Mouse (Mus musculus) adrenal gland, adult 18-20 months (tissue): ENCODE measurements around the gene Itga5. TPM values are rescaled to one million over a fixed set of nuclear protein-coding genes. Genes with fewer than 3 reads are reported as not detected.

Source experiments
- DNase-seq, 2 experiments: peaks; one replicate each; pipeline ENCODE4 v3.0.0; 2021 to 2022; ENCODE audit warnings: low spot score in 2 of 2
- total RNA-seq, 2 experiments: library from RNA; stranded (reverse); gene quantifications; 1 replicate in 1 of 2; 2 replicates in 1 of 2; pipeline ENCODE4 v1.2.3; 2021

Itga5 gene
- total RNA-seq, 2 experiments from 2014 or later: 27.1 to 31.7 TPM

DNA sequence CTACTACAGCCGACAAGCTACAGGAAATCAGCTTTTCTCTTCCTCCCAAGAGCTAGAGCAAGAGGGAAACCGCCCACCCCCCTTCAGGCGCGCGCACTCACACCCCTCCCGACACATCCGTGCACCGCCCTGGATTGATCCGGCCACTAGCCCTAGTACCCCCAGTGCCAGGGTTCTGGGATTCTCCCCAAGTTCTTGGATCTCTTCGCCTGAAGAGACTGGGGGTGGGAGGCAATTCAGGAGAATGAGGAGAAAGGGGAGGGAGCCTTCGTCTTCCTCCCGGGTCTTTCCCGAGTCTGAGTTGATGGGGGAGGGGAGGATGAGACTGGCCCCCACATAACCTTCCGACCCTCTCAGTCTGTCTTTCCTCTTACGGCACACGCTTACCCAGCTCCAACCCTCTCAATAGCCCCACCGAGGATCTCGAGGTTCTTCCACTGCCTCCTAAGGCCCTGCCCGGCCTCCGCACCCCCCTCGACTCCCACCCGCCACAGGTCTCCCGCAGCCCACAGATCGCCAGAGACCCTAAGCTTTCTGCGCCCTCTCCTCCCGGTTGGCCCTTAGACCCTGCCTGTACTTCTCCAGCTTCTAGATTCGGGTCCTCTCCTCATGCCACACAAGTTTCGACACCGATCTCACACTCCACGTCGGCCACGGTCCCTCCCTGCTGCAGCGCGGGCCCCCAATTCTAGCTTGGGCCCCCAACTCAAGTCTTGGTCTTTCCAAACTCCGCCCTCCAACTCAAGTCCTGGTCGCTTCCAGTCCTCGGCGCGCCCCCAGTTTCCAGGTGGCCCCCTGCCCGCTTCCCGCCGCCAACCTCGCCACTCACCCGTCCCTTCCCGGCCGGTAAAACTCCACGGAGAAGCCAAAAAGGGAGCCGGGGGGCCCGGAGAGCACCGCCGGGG lies 840 bp downstream of the Itga5 start:
- DNase-seq: peak in 1 of 2 experiments; percentile 55

DNA sequence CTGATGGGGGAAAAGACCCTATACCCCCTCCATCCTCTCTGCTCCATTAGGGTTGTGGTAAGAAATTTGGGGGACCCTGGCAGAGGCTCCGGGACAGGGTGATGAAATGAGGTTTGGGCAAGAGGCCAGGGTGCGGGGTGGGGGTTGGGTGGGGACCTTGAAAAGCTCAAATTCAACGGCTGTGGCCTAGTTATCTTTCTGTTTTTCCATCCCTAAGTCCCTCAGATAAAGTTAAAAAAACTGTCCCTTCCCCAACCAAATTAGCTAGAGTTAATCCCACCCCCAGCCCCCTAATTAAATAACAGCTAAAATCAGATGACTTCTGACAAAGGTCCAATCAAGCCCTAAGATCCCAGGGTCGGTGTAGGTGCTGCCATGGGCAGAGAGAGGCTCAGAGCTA lies 1.8 kb downstream of the Itga5 start:
- no peak for DNase-seq

DNA sequence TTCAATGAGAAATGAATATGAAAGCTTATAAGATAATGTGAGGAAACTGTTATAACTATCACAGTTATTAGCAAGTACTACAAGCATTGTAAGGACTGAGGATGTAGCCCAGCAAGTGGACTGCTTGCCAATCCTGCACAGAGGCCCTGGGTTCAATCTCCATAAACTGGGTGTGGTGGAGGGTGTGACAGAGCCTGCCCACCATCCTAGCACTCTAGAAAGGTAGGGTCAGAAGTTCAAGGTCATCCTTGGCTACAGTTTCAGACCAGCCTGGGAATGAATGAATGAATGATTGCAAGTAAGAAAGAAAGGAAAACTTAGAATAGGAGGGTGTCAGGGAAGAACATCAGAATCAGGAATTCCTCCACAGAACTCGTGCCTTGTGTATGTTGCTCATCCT lies 2.8 kb downstream of the Itga5 start:
- no peak for DNase-seq

DNA sequence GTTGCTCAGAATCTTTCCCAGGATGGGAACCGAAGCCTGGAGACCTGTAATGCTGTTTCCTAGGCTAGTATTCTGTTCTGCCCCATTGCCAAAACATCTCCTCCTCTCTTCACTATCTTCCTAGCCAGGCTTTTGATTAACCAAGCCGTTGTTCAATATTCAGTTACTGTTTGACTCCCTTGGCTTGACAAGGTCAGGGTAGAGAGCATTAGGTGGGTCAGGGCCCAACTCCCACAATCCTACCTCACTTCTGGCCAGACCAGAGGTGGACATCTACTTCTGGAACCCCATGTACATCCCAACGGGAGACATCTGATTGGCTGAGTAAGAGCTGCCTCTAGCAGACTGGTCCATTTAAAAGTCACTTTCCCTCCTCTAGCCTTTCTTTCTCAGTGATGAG lies 3.6 kb downstream of the Itga5 start:
- no peak for DNase-seq

DNA sequence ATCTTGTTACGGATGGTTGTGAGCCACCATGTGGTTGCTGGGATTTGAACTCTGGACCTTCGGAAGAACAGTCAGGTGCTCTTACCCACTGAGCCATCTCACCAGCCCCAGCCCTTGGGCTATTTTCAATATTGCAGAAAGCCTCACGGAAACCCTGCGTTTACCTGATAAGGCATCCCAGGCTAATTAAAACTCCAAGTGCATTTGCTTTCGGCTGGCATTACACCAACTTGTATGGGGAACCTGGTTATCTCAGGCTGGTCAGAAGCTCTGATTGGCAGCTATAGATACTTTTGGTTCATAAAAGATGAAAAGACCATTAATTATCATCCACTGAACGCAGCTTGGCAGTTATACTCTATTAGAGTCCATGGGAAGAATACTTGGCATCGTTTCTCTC lies 4.2 kb downstream of the Itga5 start:
- no peak for DNase-seq

DNA sequence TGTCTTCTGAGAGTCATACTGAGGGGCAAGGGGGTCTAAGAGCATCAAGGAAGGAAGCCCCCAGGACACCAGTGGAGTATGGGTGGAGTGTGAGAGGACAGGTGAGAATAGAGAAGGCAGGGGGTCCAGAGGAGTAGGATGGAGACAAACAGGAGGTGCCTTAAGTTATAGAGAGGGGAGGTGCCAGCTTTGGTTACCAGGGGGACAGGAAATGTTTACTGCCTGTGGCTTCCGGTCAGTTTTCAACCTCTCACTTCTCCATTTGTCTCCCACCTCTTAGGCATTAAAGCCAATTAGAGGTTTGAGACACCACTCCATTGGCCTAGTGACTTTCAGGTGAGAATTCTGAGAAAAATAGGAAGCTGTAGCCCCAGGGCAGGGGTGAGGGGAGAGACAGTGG lies 5.3 kb downstream of the Itga5 start:
- DNase-seq: no peak

DNA sequence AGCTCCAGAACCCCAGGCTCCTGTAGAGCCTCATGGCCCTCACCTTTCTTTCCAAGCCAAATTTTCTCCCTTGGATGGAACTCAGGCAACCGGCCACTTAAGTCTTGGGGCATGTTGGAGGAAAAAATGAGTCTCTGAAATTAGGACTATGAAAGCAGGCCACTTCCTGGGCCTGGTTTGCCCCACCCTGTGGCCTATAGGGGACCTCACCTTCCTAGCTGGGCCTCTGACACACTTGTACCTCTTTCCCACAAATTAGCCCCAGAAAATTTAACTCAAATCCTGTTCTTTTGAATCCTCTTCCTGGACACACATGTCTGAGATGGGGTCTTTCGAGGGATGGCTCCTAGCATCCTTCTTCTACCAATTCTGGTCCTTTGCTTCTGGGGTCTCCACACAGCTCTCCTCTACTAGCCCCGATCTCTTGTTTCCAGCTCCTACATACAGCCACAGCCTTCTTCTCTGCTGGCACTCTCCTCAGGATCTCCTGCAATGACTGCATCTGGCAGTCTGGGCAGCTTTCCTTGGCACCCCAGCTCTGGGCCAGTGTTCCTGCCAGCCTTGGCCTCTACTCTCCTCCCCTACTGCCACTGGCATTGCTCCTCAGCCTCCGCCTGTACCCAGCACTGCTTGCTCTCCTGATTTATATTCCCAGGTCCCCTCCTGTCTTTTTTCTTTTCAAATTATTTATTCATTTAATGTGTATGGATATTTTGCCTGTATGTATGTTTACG lies 6.5 kb downstream of the Itga5 start:
- DNase-seq: no peak

DNA sequence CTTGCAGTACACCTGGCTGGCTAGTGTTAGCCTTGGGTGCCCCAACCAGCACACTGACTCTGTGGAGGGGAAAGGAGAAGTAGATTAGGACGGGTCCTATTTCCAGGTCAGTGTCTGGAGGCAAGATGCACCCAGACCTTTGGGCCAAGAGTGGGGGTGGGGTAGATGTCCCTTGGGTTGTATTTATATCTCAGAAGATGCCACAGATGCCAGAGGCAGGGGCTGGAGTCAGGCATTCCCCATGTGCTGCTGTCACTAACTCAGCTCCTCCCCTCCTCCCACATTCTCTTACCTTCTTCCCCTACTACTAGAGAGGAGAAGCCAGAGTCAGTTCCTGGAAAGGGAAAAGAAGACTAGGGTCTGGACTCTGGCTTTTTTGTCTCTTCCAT lies 7.4 kb downstream of the Itga5 start:
- DNase-seq: no peak

DNA sequence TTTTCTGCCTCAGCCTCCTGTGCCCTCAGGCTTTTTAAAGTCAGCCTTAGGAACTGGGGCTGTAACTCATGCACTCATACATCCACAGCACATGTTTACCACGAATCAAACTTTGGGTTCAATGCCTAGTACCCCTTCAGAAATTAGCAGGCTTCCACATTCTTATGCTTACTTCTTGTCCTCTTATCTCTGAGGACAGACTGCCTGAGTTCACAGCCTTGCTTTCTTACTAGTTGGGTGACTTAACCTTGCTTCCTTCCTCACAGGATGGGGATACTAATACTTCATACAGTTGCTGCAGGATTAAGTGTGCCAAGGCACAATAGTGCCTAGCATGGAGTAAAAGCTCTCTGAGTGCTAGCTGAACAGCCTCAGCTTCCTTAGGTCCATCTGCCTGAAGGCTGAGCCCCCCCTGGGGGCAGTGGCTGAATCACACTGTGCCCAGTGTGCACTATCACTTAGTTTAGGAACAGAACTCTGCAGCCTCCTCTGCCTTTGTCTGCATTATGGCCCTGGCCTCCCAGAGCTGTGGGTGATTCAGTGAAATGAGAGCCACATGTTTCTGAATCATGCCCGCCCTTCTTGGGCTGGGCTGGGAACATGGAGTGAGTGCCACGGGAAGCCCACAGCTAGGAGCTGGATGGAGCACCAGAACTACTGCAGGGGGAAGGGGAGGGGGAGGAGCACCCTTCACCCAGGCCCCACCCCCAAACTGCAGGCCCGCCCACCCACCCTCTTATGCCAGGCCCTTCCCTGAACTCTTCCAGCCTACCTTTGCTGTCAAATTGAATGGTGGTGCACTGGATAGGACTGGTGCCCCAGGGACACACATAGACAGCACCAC lies 8.1 kb downstream of the Itga5 start:
- peak in 1 of 2 experiments; percentile 48 for DNase-seq

DNA sequence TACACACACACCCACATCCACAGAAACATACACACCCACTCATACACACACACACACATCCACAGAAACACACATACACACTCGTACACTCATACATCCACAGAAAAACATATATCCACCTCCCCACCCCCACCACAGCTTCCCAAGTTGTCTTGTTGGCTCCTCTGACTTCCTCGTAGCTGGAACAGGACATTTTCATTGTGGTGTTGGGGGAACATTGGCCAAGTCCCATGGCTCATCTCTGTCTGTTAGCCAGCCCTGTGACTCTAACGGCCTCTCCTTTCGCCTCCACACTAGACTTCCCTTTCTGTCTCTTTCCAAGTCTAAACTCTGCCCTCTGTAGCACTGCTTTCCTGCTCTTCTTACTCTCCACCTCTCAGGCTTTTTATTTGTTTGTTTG lies 8.7 kb downstream of the Itga5 start:
- no peak for DNase-seq

DNA sequence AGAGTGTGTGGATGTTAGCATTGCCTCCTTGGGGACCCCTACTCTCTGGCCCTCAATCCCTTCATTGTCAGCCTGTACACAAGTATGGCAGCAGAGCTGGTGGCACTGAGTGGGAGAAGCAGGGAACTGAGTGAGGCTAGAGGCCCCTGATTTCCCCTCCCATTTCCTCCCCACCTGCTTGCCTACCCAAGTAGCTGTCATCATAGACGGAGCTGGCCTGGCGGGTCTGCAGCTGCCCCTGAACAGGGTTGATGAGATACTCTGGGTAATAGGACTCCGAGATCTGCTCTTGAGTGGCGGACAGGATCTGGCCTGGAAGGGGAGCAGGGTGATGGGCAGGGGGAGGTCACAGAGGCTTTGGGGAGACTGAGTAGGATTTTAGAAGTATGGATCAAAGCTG lies 10.4 kb downstream of the Itga5 start:
- no peak for DNase-seq

DNA sequence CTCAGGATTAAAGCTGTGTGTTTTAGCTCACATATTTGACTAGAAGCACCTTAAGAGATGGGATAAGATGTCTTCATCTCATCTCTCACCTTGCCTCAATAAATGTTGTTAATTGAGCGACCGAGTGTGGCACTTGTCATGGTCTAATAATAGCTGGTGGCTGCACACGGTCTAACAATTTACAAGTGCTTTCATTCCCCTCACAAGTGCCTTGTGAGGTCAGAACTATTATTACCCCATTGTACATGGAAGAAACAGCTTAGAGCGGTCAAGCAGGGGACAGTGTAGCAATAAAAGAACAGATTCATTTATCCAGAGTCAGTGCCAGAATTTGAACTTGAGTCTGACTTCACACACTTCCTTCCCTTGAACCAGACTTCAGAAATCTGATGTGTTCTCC lies 11.1 kb downstream of the Itga5 start:
- DNase-seq: no peak

DNA sequence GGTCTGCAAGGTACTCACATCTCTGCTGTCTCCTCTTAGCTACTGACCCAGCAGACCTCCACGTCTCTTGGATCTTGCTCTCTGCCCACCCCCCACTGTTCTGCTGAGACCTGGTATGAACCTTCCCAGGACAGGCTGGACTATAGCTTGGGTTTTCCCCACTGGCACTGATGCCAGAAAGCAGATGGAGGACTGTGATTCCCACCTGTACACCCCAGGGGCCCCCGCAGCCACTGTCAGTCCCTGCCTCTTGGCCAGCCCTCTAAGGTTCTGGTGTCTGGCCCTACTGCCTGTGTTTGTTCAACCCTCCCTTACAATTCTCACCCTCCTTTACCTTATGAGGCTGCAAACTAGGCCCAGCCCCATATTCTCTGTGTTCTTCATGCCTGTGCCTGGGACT lies 11.9 kb downstream of the Itga5 start:
- DNase-seq: no peak

DNA sequence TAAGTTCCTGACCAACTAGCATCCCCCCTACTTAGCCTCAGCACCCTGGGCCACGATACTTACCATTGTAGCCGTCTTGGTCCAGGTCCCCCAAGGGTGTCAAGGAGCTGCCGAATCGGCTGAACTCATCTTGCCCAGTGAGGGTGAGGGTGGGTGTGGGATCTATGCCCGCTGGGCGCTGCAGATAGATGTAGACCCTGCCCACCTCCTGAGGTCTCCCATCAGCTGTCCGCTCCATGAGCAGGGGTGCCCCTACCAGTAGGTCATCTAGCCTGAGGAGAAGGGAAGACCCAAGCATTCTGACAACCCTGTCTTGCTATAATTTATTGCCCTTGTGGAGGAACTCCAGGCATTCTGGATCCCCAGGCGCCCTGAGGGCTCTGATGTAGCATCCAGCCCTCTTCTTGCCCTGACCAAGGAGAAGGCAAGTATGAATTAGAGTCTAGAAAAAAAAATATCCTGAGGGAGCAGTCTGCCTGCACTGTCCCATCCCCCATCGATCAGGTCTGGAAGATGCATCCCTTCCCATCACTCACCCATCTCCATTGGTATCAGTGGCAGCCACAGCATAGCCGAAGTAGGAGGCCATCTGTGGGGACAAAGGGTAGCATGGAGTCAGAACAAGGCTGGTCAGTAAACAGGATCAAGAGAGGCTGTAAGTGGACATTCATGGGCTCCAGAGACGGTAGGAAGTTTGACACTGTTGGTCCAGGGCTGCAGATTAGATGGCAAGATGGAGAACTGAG lies 12.9 kb downstream of the Itga5 start:
- no peak for DNase-seq

DNA sequence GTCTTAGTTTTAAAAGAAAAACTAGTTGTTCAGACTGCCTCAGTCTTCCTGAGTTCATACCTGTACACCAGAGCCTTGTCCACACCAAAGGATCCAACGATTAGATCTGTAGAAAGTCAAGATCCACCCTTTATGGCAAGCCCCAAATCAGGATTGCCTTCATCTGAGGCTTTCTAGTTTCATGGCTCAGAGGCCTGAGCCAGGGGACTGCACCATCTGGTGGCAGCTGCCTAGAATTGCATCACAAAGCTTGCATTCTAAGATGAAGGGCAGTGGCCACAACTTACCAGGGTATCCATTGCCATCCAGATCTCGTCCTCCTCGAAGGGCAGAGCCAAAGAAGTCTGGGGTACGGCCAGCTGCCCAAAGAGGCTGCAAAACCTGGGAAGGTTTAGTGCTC lies 13.7 kb downstream of the Itga5 start:
- DNase-seq: peak; percentile 50 to 66

DNA sequence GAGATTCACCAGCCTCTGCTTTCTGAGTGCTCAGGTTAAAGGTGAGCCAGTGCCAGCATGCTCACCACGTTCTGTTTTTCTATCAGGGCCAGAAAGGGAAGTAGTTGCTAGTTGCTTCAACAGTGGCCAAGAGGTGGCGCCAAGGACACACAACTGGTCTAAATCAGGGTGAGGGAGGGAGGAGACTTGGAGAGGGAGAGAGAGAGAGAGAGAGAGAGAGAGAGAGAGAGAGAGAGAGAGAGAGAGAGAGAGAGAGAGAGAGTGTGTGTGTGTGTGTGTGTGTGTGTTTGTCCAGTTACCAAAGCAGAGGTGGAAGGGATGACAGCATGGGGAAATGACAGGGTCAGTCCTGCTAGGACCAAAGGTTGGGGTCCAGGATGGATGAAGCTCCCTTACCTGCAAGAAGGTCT lies 19.3 kb downstream of the Itga5 start:
- DNase-seq: peak; percentile 45 to 53

DNA sequence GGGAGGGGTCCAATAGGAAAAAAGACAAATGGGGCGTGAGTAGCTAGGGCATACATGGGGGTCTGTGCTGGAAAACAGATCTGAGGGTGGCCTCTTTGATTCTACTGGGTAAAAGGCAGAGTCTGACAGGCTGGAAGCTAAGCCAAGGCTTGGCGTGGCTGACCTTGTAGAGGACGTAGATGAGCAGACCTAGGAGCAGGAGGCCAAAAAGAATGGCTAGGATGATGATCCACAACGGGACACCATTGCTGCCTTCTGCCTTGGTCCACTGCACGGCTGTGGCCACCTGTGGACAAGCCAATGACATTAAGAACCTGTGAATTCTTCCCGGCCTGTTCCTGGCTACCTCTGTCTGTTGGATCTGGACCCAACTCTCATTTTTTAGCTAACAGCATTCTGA lies 20.8 kb downstream of the Itga5 start:
- DNase-seq: no peak

DNA sequence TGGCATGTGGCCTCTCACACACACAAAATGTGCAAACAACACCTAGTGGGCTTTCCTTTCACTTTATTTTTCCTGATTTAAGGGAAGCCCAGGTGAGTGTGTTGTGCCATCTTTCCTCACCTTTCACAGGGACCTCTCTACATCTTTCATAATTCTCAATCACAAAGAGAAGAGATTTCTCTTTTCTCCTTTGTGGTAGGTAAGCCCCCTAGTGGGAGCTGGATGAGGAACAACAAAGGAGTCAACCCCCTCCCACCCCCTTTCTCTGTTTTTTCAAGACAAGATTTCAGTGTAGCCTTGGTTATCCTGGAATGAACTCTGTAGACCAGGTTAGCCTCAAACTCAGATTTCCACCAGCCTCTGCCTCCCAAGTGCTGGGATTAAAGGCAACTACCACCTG lies 23.0 kb downstream of the Itga5 start:
- no peak for DNase-seq

DNA sequence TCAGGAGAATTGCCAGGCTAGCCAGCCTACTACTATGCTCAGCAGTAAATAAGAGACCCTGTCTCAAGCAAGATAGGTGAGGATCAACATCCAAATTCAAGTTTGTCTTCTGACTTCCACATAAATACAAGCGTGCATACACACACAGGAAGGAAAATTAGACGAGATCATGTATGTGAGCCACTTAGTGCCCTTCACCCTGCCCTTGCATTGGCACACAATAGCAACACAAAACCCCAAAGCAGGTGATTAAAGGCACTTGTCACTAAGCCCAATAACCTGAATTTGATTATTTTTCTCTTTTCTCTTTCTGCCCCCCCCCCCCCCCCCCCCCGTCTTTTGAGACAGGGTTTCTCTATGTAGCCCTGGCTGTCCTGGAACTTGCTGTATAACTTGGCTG lies 23.6 kb downstream of the Itga5 start:
- no peak for DNase-seq

DNA sequence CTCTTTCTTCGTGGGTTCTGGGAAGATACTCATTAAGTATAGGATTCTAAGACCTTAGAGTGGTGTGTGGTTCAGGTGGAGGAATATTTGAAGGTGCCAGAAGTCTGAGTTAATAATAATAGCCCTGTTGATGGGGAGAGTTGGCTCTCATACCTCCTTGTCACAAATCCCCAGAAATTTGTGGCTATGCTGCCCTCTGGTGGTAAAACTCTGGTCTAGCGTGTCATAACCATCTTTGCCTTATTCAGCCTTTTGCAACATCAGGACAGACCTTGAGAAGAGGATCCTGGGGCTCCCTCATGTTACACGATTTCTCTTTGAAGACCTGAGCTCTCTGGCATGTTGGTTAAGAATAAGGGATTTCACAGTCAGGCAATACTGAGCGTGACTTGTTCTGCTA lies 24.1 kb downstream of the Itga5 start:
- peak; percentile 69 to 72 for DNase-seq

DNA sequence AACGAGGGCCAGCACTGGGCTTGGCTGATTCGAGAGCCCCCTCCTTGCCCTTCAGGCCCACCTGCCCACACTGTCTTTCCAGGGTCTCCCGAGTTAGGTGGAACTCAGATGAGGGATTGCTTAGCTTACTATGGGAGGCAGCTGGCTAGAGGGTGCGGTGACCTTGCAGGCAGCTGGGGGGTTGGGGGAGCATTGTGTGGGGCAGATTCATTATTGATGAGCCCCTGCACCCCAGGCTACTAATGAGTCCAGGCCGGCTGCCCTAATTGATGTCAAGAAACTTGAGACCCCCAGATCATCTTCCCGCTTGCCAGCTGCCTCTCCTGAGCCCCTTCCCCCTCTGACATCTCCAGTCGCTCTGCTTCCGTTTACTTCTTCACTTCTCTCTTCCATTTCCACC lies 25.0 kb downstream of the Itga5 start:
- no peak for DNase-seq
